Mouse (Mus musculus) ES-CJ7 (cell line): ENCODE data around the gene Gpatch2l.
A peak's percentile ranks its signal among the peaks of the same experiment; 100 is the strongest.

Experiments
- DNase-seq: peaks from one replicate; pipeline ENCODE4 v3.0.0; 2011; ENCODE audit warnings: low read depth, low spot score

Gene Gpatch2l

GRCm38 (mm10) chr12:86276895-86277294, 35.2 kb downstream of the Gpatch2l start:
- DNase-seq: no peak

DNA sequence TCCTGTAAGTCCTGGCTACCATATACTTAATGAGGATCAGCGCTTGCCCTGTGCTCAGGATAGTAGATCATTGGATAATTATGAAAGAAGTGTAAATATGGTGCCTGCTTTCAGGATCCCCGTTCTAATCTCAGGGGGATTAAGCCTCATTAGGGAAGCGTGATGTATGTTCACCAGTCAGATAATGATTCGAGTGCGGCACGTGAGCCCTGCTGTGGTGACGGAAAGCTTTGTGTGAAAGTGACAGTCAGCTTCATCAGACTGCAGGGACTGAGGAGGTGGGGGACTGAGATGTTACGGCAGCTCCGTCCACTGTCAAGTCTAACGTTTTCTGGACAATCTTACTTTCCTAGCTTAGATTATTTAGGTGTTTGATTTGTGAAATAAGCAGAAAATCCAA, 38.3 kb downstream of the Gpatch2l start:
- DNase-seq: no peak

DNA sequence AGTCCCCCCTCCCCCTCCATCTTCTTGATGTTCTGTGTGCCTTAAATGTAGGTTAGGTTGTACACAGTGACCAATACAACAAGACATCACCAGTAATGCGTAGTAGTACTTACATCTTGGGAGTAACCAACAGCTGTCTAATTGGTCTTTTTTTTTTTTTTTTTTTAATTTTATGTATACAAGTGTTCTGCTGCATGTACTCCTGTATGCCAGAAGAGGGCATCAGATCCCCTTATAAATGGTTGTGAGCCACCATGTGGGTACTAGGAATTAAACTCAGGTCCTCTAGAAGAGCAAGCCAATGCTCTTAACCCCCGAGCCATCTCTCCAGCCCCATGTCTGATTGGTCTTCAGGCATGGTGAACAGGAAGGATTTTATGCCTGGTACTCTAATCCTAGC, 44.0 kb downstream of the Gpatch2l start:
- DNase-seq: peak; percentile 43

DNA sequence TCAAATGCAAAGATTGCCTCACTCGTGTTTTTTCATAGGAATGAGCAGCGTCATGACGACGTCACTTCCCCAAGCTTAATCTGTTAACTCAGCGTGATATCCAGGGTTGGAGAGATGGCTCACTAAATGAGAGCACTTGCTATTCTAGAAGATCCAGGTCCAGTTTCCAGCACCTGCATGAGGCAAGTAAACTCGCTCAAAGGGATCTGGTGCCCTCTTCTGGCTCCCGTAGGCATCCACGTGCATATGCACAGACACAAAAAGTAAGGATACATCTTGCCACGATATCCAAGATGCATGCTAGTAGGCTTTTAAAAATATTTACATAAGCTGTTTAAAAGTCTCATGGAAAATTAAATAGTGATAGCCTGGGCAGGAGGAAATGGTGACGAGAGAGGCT, 55.8 kb downstream of the Gpatch2l start:
- DNase-seq: peak; percentile 70

DNA sequence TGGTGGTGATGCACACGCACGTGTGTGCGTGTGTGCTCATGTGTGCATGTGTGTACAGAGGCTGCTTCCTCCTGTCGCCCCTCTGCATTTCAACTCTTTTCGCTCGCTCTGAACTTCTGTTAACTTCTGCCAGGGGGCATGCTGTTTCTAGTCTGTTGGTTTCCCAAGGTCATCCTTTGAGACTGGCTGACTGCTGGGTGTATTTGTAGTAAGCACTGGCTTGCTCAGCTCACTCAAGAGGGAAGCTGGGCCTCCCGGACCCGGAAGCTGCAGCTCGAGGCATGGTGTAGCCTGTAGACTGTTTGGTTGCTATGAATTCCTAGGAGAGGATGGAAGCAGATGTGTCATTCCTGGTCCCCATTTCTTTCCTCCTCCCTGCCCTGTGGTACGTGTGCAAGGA, 61.3 kb downstream of the Gpatch2l start:
- DNase-seq: peak; percentile 31

- no peak for DNase-seq
Measured at GRCm38 (mm10) chr12:86305045-86305444, 63.4 kb downstream of the Gpatch2l start.

DNA sequence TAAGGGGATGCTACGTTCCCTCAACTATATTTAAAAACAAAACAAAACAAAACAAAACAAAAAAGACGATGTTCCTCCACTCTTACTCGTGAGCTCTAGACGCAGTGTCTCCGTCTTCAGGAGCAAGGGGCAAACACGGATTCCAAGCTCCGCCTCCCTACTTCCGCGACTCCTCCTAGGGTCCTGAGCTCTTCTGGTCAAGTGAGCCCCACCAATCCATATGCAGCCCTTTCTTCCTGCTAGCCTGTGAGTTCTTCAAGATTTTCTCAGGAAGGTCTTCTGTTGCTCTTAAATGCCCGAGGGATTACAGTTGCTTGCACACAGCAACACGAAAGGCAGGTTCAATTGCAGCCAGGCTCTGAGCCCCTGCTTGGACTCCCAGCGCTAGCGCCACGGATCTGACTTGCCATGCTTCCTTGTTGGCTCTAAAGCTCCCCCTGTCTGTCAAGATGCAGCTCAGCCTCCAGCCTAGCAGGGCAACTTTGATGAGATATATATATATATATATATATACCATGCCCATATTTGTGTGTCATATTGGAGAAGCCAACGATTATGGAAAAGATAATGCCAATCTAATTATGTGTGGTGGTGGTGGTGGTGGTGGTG, 64.1 kb downstream of the Gpatch2l start:
- DNase-seq: peak; percentile 70

DNA sequence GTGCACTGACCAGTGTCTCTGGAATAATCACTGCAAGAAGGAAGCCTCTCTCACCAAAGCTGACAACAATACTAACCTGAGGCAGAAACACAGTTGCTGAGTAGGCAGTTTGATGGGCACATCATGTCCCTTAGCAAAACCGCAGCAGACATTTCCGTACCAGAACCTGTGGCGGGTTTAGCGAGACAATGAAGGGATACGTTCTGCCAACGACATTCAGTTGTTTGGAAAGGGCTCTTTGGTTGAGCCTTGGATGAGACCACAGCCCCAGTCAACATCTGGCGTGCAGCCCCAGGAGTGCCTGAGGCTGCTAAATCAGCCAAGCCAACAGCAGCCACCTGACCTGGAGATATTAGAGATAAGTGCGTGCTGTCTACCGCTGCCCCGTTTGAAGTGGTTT, 67.8 kb downstream of the Gpatch2l start:
- DNase-seq: no peak

- DNase-seq: no peak
Measured at GRCm38 (mm10) chr12:86309902-86310301, 68.2 kb downstream of the Gpatch2l start.

DNA sequence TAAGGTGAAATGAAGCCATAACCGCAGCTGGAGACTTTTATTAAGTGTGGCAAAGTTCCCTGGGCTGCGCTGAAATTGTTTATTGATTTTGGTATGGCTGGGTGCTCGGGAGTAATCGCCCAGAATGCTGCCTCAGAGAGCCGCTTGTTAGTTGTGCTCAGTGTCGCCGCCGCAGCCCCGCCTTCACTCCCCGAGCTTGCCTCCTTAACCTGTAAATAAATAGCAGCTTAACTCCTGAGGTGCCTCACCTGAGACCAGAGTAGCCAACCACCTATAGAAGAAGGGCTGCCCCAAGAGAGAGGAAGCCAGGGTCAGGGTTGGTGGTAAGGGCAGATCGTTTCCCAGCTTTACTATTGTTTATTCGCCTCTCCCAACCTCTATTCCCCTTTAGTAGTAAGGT, 79.0 kb downstream of the Gpatch2l start:
- no peak for DNase-seq

DNA sequence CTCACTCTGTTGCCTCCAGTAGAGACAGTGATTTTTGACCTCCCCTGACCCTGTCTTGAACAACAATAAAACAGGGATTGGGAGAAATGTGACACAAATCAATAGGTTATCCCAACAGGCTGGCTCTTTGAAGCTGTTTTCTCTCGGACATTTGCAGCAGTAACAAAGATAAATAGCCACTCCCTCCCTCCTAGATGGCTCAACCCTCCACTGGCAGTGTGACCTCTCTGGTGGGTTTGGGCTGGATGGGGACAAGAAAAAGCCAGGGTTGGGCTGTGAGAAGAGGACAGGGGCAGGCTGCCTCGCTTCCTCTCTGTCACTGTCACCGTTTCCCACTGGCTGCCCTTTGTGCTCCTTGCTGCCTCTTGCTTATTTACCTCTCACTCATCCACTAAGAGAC, 82.6 kb downstream of the Gpatch2l start:
- no peak for DNase-seq

GRCm38 (mm10) chr12:86329813-86330212, 88.2 kb downstream of the Gpatch2l start:
- DNase-seq: peak; percentile 30

- DNase-seq: no peak
Measured at GRCm38 (mm10) chr12:86330684-86331083, 89.0 kb downstream of the Gpatch2l start.

GRCm38 (mm10) chr12:86331248-86331647, 89.6 kb downstream of the Gpatch2l start:
- DNase-seq: no peak

DNA sequence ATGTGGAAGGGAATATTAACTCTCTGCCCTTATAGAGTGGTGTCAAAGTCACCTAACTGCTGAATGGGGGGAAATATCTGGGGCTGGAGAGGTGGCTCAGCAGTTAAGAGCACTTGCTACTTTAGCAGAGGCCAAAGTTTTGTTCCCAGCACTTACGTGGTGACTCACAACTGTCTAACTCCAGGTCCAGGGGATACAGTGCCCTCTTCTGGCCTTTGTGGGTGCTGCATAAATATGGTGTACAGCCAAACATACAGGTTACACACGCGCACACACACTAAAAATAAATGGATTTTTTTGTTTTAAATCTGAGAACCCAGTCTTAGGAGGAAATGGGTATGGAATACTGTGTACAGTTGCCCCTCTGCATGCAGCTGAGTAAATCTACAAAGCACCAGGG, 94.6 kb downstream of the Gpatch2l start:
- DNase-seq: peak; percentile 52

GRCm38 (mm10) chr12:86336887-86337286, 95.2 kb downstream of the Gpatch2l start:
- DNase-seq: no peak
